Comparison of ENCODE assay signal across 9 mouse cellular contexts in the genomic region with DNA sequence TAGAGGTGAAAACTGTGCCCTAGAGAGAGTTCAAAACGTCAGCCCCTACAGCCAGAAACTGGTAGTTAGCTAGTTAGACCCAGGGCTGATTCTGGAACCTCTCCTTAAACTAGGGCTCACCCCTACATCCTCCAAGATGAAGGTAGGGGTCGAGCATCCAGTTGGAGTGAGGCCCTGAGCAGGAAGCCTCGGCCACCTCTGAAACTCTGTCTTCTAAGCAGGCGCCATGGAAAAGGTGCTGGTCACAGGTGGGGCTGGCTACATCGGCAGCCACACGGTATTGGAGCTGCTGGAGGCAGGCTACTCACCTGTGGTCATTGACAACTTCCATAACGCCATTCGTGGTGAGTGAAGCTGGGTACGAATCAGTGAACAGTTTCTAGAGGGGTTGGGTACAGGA. TPM values are rescaled to one million over a fixed set of nuclear protein-coding genes. Genes with fewer than 3 reads are reported as not detected.
DNase-seq lines count a peak whose midpoint lies in the region; ATAC-seq lines count a peak whose summit lies in the region.
"Had no signal": no experiment of that assay in that cellular context is flagged by ENCODE, and none has a peak within 500 bp of the region (broad histone marks: within the 10 kb centered on the region; RNA-seq: fewer than 3 reads in every experiment).

No protein-coding gene starts in this region.

- peak overlapping the region; percentile 86 for H3K4me3 ChIP-seq in kidney, embryonic 15.5 days (replicated peaks)
- 0 out of 2 replicates have a peak overlapping the region, but pooled peaks have one; percentile 57 for H3K4me3 ChIP-seq in embryonic facial prominence, embryonic 12.5 days
- 0 out of 2 replicates have a peak overlapping the region, but pooled peaks have one; percentile 81 for H3K4me3 ChIP-seq in liver, embryonic 12.5 days

- peak; percentile 38 for DNase-seq in cerebellum, adult 11-12 months
- DNase-seq in cerebellum, postnatal 14 days: no peak
- no peak for DNase-seq in kidney, adult 8-10 months
- no peak for DNase-seq in embryo, embryonic 10.5 days (ENCODE audit: low spot score)
- no peak for DNase-seq in urinary bladder, adult 18-20 months (ENCODE audit: low spot score in 2 of 2)
- DNase-seq: embryo, embryonic 11 days had no signal

- ATAC-seq in kidney, embryonic 15.5 days (replicated peaks; ENCODE audit: low FRiP score): no peak
- no peak for ATAC-seq in embryonic facial prominence, embryonic 12.5 days (ENCODE audit: insufficient number of reproducible peaks, insufficient read depth, low FRiP score, low TSS enrichment)
- no peak for ATAC-seq in liver, embryonic 12.5 days

- WGBS in kidney, embryonic 15.5 days: 78% methylated on average over 9 of the region's 9 CpGs
- 85% methylated on average over 9 of the region's 9 CpGs for WGBS in embryonic facial prominence, embryonic 12.5 days
- WGBS in liver, embryonic 12.5 days (ENCODE audit: insufficient replicate concordance): 76% methylated on average over 9 of the region's 9 CpGs

- H3K9ac ChIP-seq in kidney, embryonic 15.5 days: peak overlapping the region; percentile 68
- no peak overlapping the region for H3K9ac ChIP-seq in embryonic facial prominence, embryonic 12.5 days
- H3K9ac ChIP-seq in liver, embryonic 12.5 days: 0 out of 2 replicates have a peak overlapping the region, but pooled peaks have one; percentile 85

- no peaks in the 10 kb centered on the region for H3K9me3 ChIP-seq in kidney, embryonic 15.5 days (replicated peaks)
- no peaks in the 10 kb centered on the region for H3K9me3 ChIP-seq in embryonic facial prominence, embryonic 12.5 days
- H3K9me3 ChIP-seq in liver, embryonic 12.5 days (replicated peaks): no peaks in the 10 kb centered on the region

- no peak overlapping the region for H3K27ac ChIP-seq in kidney, embryonic 15.5 days
- no peak overlapping the region for H3K27ac ChIP-seq in embryonic facial prominence, embryonic 12.5 days
- H3K27ac ChIP-seq in liver, embryonic 12.5 days: peak overlapping the region; percentile 76; the same call in 1 of the 2 replicates

- H3K27me3 ChIP-seq in kidney, embryonic 15.5 days: no peaks in the 10 kb centered on the region
- H3K27me3 ChIP-seq in embryonic facial prominence, embryonic 12.5 days: no peaks in the 10 kb centered on the region
- H3K27me3 ChIP-seq in liver, embryonic 12.5 days (replicated peaks): no peaks in the 10 kb centered on the region

- peaks cover 22% of the 10 kb centered on the region for H3K4me1 ChIP-seq in kidney, embryonic 15.5 days
- peaks cover 12% of the 10 kb centered on the region for H3K4me1 ChIP-seq in embryonic facial prominence, embryonic 12.5 days
- H3K4me1 ChIP-seq in liver, embryonic 12.5 days: peaks cover 46% of the 10 kb centered on the region

- H3K4me2 ChIP-seq in kidney, embryonic 15.5 days: peak overlapping the region; percentile 96
- H3K4me2 ChIP-seq in embryonic facial prominence, embryonic 12.5 days (replicated peaks): 0 out of 2 replicates have a peak overlapping the region, but pooled peaks have one; percentile 77
- H3K4me2 ChIP-seq in liver, embryonic 12.5 days: peak overlapping the region; percentile 99

- peaks cover 60% of the 10 kb centered on the region for H3K36me3 ChIP-seq in kidney, embryonic 15.5 days
- peaks cover 55% of the 10 kb centered on the region for H3K36me3 ChIP-seq in embryonic facial prominence, embryonic 12.5 days
- H3K36me3 ChIP-seq in liver, embryonic 12.5 days: peaks cover 66% of the 10 kb centered on the region

RNA-seq across cellular contexts. Expression of gene Gale, which starts 1.6 kb away (rescaled TPM):
- 35.2 and 36.7 TPM in 2 replicates for polyA plus RNA-seq in kidney, embryonic 15.5 days (2015; fragmentation: Nextera tagmentation; extraction: Ambion mirVana)
- polyA plus RNA-seq in embryonic facial prominence, embryonic 12.5 days (2016; fragmentation: Nextera tagmentation; extraction: Ambion mirVana): 29.1 and 31.2 TPM in 2 replicates
- 36.0 and 41.2 TPM in 2 replicates for polyA plus RNA-seq in liver, embryonic 12.5 days (2016; fragmentation: Nextera tagmentation; extraction: Ambion mirVana)

RNA-seq across cellular contexts. Expression of gene Lypla2, which starts 7.3 kb away (rescaled TPM):
- polyA plus RNA-seq in kidney, embryonic 15.5 days (2015; fragmentation: Nextera tagmentation; extraction: Ambion mirVana): 120 and 131 TPM in 2 replicates
- 124 and 126 TPM in 2 replicates for polyA plus RNA-seq in embryonic facial prominence, embryonic 12.5 days (2016; fragmentation: Nextera tagmentation; extraction: Ambion mirVana)
- 59.5 and 61.7 TPM in 2 replicates for polyA plus RNA-seq in liver, embryonic 12.5 days (2016; fragmentation: Nextera tagmentation; extraction: Ambion mirVana)

RNA-seq across cellular contexts. Expression of gene Hmgcl, which starts 18.9 kb away (rescaled TPM):
- polyA plus RNA-seq in kidney, embryonic 15.5 days (2015; fragmentation: Nextera tagmentation; extraction: Ambion mirVana): 77.2 and 80.2 TPM in 2 replicates
- polyA plus RNA-seq in embryonic facial prominence, embryonic 12.5 days (2016; fragmentation: Nextera tagmentation; extraction: Ambion mirVana): 76.3 and 81.5 TPM in 2 replicates
- polyA plus RNA-seq in liver, embryonic 12.5 days (2016; fragmentation: Nextera tagmentation; extraction: Ambion mirVana): 67.4 and 71.1 TPM in 2 replicates

RNA-seq across cellular contexts. Expression of gene Pithd1, which starts 22.0 kb away (rescaled TPM):
- polyA plus RNA-seq in kidney, embryonic 15.5 days (2015; fragmentation: Nextera tagmentation; extraction: Ambion mirVana): 52.6 and 52.7 TPM in 2 replicates
- 64.4 and 65.2 TPM in 2 replicates for polyA plus RNA-seq in embryonic facial prominence, embryonic 12.5 days (2016; fragmentation: Nextera tagmentation; extraction: Ambion mirVana)
- 115 and 121 TPM in 2 replicates for polyA plus RNA-seq in liver, embryonic 12.5 days (2016; fragmentation: Nextera tagmentation; extraction: Ambion mirVana)

RNA-seq across cellular contexts. Expression of gene Fuca1, which starts 44.6 kb away (rescaled TPM):
- 70.1 and 71.8 TPM in 2 replicates for polyA plus RNA-seq in kidney, embryonic 15.5 days (2015; fragmentation: Nextera tagmentation; extraction: Ambion mirVana)
- 51.6 and 59.7 TPM in 2 replicates for polyA plus RNA-seq in embryonic facial prominence, embryonic 12.5 days (2016; fragmentation: Nextera tagmentation; extraction: Ambion mirVana)
- polyA plus RNA-seq in liver, embryonic 12.5 days (2016; fragmentation: Nextera tagmentation; extraction: Ambion mirVana): 22.2 and 23.8 TPM in 2 replicates
